Mouse (Mus musculus) CD4-positive, CD25-positive, alpha-beta regulatory T cell, adult 2 months (primary cell): ENCODE results near the gene Irf3.

Source experiments
- DNase-seq: peaks from one replicate; pipeline ENCODE4 v3.0.0-alpha.2; 2012; ENCODE audit warnings: low read depth, low spot score

Irf3 gene

GRCm38 (mm10) chr7:44997231-44997939 is at the start of gene Irf3:
Gene Irf3 (plus strand): TSS chr7:44997648.
- peak; percentile 99 for DNase-seq

DNA sequence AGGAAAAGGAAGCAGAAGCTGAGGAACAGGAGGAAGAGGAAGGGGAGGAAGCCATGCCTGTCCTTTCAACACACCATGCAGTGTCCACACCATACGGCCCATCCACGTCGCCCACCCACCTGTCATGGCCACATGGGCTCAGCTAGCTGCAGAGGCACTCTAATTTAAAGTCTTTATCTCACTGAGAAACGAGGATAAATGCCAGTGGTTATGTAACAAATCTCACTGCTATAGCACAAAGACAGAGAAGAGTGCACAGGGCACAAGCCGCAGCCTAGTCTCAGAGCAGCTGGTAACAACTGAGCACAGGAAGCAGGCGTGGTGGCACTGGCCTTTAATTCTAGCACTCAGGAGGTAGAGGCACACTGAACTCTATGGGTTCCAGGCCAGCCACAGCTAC is 47.5 kb upstream of the Irf3 start:
- no peak for DNase-seq

DNA sequence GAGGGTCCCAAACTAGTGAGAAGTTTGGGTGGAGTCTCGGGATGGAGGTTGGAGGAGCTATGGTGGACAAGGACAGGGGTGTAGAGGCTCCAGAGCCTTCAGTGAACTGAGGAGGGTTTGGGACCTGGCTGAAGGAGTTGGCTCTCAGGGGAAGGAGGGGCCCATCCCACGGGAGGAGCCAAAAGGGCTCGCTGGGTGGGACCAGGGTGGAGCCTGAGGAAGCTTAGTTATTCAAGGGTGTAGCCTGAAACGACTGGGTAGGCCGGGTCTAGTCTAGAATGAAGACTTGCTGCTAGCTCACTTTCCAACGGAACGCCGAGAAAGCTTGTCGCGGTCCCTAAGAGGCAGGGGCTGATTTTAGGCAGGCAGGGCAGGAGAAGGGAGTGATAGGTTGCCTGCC is 45.5 kb upstream of the Irf3 start:
- DNase-seq: peak; percentile 34

GRCm38 (mm10) chr7:44952611-44953306 is 44.7 kb upstream of the Irf3 start:
- peak; percentile 68 for DNase-seq

GRCm38 (mm10) chr7:44953561-44953960 is 43.9 kb upstream of the Irf3 start:
- DNase-seq: no peak

DNA sequence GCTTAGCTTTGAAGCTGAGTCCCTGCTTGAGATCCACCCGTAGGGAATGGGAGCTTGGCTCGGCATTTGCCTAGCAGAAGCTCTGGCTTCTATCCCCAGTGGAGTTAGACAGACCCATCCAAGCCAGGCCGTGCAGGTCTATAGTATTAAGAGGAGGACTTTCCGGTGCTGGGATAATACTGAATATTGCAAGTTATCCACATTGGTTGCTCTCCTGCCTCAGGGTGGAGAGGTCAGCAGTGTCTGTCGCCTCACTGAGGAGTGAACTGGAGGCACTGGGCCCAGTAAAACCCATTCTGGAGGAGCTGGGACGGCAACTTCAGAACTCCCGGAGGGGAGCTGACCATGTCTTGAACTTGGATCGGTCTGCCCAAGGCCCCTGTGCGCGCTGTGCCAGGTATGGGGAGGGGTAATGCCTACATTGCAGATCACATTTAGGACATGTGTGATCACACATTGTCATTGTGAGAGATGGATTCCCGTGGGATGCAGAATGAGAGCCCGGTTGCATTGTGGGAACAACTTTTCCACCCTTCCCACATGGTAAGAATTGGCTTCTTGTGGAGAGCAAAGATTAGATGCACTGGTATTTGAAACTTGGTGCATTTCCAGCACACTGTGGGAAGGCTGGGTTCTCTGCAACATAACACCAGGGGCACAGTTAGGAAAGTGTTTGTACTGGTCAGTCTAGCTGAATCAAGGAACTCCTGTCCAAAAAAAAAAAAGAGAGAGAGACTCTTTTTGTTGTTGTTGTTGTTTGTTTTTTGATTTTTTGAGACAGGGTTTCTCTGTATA is 43.2 kb upstream of the Irf3 start:
- no peak for DNase-seq

- peak; percentile 69 for DNase-seq
Measured at GRCm38 (mm10) chr7:44955628-44956027, 41.8 kb upstream of the Irf3 start.

- no peak for DNase-seq
Measured at GRCm38 (mm10) chr7:44956266-44956665, 41.2 kb upstream of the Irf3 start.

- DNase-seq: no peak
Measured at GRCm38 (mm10) chr7:44957183-44957835, 40.1 kb upstream of the Irf3 start.

DNA sequence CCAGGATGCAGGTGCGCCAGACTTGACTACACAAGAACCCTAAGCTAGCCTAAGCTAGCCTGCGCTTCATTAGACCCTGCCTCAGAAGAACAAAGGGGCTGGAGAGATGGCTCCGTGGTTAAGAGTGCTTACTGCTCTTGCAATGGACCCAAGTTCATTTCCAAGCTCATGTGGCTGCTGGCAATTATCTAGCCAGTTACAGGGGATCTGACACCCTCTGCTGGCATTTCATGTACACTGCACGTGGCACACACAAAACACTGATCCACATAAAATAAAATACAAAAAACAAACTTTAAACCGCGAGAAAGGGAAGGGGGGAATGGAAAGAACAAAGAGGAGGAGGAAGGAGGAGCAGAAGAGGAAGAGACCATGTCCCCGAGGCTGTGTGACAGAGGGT is 39.2 kb upstream of the Irf3 start:
- DNase-seq: peak; percentile 65

GRCm38 (mm10) chr7:44959281-44959680 is 38.2 kb upstream of the Irf3 start:
- no peak for DNase-seq

- no peak for DNase-seq
Measured at GRCm38 (mm10) chr7:44959874-44960511, 37.5 kb upstream of the Irf3 start.

- DNase-seq: no peak
Measured at GRCm38 (mm10) chr7:44960512-44960910, 36.9 kb upstream of the Irf3 start.

- DNase-seq: no peak
Measured at GRCm38 (mm10) chr7:44962337-44962736, 35.1 kb upstream of the Irf3 start.

GRCm38 (mm10) chr7:44962831-44963230 is 34.6 kb upstream of the Irf3 start:
- no peak for DNase-seq

- DNase-seq: no peak
Measured at GRCm38 (mm10) chr7:44964990-44965389, 32.5 kb upstream of the Irf3 start.

DNA sequence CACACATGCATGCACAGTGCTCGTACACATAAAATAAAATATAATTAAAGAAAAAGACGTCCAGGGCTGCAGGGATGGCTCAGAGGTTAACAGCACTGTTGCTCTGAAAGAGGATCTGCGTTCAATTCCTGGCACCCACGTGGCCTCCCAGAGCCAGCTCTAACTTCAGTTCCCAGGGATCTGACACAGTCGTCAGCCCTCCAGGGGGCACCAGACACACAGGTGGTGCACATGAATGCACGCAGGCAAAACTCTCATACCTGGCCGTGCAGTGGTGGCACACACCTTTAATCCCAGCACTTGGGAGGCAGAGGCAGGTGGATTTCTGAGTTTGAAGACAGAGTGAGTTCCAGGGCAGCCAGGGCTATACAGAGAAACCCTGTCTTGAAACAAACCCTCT is 31.5 kb upstream of the Irf3 start:
- peak; percentile 47 for DNase-seq

DNA sequence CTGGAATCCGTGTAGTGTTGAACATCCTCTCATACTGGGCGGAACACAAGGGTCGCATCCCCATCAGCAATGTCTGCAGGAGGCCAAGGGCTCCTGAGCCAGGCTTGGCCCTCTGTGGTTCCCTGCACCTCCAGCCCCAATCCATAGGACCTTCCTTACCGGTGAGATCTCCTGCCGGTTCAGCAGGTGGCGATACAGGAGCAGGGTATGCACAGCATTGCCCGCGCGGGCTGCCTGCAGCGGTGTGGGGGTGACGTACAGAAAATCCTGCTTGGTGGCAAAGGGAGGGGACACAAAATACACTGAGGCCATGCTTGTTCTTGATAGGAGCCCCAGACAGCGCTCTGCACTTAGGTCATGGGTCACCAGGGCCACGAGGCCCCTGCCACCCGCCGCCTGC is 30.8 kb upstream of the Irf3 start:
- DNase-seq: no peak

- peak; percentile 86 for DNase-seq
Measured at GRCm38 (mm10) chr7:44970231-44970691, 27.2 kb upstream of the Irf3 start.

GRCm38 (mm10) chr7:44971142-44971541 is 26.3 kb upstream of the Irf3 start:
- DNase-seq: no peak

- DNase-seq: no peak
Measured at GRCm38 (mm10) chr7:44973415-44974130, 23.9 kb upstream of the Irf3 start.
